Mouse (Mus musculus) testis, adult 2 months (tissue): Measurements from ENCODE around the gene Fmnl1.

Source experiments
- CTCF ChIP-seq: fragments of 200-500 bp; IDR thresholded peaks from 2 replicates; pipeline ENCODE4 v1.5.1; 2012; ENCODE audit warnings: low read depth, mild to moderate bottlenecking, inconsistent platforms, low read length, moderate library complexity; ENCODE audit not compliant: control insufficient read depth, insufficient read depth, insufficient replicate concordance
- POLR2A ChIP-seq: fragments of 200-500 bp; IDR thresholded peaks from 2 replicates; pipeline ENCODE4 v1.6.1; 2012; ENCODE audit warnings: low read depth, mild to moderate bottlenecking, inconsistent platforms, low read length, moderate library complexity; ENCODE audit not compliant: control insufficient read depth

GRCm38 (mm10) chr11:103161449-103161848 lies 9.5 kb upstream of the Fmnl1 start:
- no peak for TF ChIP-seq POLR2A
- TF ChIP-seq CTCF: no peak
